Mouse (Mus musculus): ENCODE measurements around the gene Mrgpre. TPM values are rescaled to one million over a fixed set of nuclear protein-coding genes. Genes with fewer than 3 reads are reported as not detected.

The Mrgpre gene
- polyA plus RNA-seq, 1 experiment from 2014 or later, result 14.1 TPM

DNA sequence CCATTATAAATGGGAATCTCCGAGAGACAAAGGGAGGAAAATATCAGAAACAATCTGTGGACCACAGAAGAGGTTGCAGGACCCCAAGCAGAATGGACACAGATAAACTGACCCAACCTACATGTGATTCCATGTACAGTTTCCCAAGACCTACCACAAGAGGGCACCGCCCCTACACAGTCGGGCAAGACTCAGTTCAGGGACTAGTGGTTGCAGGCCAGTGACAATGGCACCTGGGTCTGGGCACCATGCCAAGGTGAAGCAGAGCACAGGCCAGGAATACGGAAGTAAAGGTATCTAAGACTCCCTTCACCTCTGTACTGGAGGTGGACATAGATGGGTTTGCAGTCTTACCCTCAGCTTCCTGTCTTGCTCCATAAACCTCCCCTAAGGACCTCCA is 8.8 kb upstream of the Mrgpre start:
- Histone ChIP-seq H3K9ac (ENCODE audit: low read depth, low read length) (no peak overlapping the region), H3K4me2 (ENCODE audit: low read length) (no peak overlapping the region), H3K9me3 (replicated peaks; ENCODE audit: control insufficient read depth, low read length, poor library complexity, severe bottlenecking) (no peaks in the 10 kb centered on the region), H3K36me3 (ENCODE audit: control insufficient read depth, insufficient read depth, low read length) (peaks cover 14% of the 10 kb centered on the region; the same call in 1 of the 2 replicates), H3K4me1 (ENCODE audit: control insufficient read depth, insufficient read depth, low read length) (no peaks in the 10 kb centered on the region), H3K4me3 (ENCODE audit: low read depth, low read length) (no peak overlapping the region), H3K27me3 (ENCODE audit: control insufficient read depth, insufficient read depth, low read depth, low read length) (no peaks in the 10 kb centered on the region), H3K27ac (ENCODE audit: low read length) (no peak overlapping the region)
- no peak for ATAC-seq
- WGBS, result 70% methylated on average over 4 of the region's 4 CpGs

DNA sequence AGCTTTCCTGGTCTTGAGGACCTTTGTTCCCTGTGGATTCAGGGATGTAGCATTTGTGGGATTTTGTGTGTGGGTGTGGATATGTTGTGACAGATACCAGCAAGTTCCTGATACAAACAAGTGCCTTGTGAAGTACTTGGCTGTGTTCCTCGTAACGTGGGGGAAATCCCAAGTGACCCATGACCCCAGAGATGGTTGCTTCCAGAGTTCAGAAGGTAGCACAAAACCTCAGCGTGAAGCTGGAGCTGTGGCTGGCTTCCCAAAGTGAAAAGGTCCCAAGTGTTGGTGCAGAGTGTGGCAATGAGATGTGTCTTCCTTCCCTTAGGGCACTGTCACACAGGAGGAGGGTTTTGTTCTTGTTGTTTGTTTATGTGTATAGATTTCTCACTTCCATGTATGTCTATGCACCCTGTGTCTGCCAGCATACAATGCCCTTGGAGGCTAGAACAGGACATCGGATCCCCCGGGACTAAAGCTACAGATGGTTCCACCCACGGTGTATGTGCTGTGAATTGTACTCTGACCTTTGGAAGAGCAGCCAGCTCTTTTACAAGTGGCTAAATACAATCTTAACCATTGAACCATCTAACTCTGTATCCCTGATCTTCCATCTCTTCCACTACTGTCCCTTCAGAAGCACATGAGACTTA is 8.2 kb upstream of the Mrgpre start:
- no peaks in the 10 kb centered on the region for H3K9me3 ChIP-seq (replicated peaks; ENCODE audit: control insufficient read depth, low read length, poor library complexity, severe bottlenecking)
- H3K4me1 ChIP-seq (ENCODE audit: control insufficient read depth, insufficient read depth, low read length), result no peaks in the 10 kb centered on the region
- no peaks in the 10 kb centered on the region for H3K27me3 ChIP-seq (ENCODE audit: control insufficient read depth, insufficient read depth, low read depth, low read length)
- H3K4me3 ChIP-seq (ENCODE audit: low read depth, low read length), result no peak overlapping the region
- ATAC-seq, result no peak
- no peak overlapping the region for H3K4me2 ChIP-seq (ENCODE audit: low read length)
- H3K27ac ChIP-seq (ENCODE audit: low read length), result no peak overlapping the region
- WGBS, result 83% methylated on average over 6 of the region's 6 CpGs
- no peak overlapping the region for H3K9ac ChIP-seq (ENCODE audit: low read depth, low read length)
- peaks cover 10% of the 10 kb centered on the region; the same call in 1 of the 2 replicates for H3K36me3 ChIP-seq (ENCODE audit: control insufficient read depth, insufficient read depth, low read length)

DNA sequence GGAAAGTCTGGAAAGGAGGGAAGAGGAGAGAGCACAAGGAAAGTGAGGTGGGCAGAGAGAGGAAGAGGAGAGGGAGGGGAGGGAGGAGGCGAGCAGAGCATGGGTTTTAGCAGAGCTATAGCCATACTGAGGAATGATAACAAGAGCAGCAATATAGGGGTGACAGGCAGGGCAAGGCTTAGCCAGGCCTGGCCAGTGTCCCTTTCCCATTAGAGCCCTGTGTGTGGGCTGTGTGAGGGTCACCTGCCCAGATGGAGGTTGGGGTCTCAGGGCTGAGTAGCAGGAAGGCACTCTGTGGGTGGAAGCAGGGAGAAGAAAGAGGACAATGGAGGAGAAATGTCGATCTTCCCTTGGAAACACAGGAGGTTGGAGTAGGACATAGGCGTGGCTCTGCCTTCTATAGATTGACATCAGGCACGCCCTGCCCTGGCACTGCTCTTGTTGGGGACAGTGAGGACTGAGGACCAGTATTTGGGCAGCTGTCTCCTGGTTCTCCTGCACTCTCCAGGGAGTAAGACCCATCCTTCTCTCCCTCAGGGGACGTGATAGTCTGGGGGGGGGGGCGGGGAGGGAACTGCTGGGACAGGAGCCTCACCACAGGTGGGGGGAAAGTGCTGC is 813 bp downstream of the Mrgpre start:
- Histone ChIP-seq H3K36me3 (ENCODE audit: control insufficient read depth, insufficient read depth, low read length) (0 out of 2 replicates have a peak, but pooled peaks cover 7% of the 10 kb centered on the region), H3K4me1 (ENCODE audit: control insufficient read depth, insufficient read depth, low read length) (peaks cover 20% of the 10 kb centered on the region), H3K27me3 (ENCODE audit: control insufficient read depth, insufficient read depth, low read depth, low read length) (no peaks in the 10 kb centered on the region), H3K9ac (ENCODE audit: low read depth, low read length) (peak overlapping the region; percentile 80), H3K9me3 (replicated peaks; ENCODE audit: control insufficient read depth, low read length, poor library complexity, severe bottlenecking) (no peaks in the 10 kb centered on the region), H3K4me3 (ENCODE audit: low read depth, low read length) (peak overlapping the region; percentile 61), H3K27ac (ENCODE audit: low read length) (peak overlapping the region; percentile 66), H3K4me2 (ENCODE audit: low read length) (peak overlapping the region; percentile 79)
- 9% methylated on average over 6 of the region's 6 CpGs for WGBS
- ATAC-seq, result peak; percentile 70

DNA sequence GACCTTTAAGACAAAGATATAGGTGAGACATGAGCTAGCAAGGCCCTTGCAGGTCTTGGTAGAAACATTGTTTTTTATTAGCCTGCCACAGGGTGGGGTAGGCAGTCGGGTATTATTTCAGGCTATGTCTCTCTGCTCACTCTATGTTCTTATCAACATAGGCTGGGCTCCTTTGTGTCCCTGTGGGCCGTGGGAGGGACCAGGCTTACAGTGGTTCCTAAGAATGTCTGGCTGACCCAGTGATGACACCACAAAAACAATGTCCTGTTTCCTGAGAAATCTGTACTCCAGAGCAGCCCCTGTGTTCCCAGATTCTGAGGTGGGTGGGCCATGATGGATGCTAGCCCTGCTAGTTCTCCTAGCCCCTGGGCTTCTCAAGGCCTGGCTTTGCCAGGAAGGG is 6.9 kb downstream of the Mrgpre start:
- no peaks in the 10 kb centered on the region for H3K27me3 ChIP-seq (ENCODE audit: control insufficient read depth, insufficient read depth, low read depth, low read length)
- H3K36me3 ChIP-seq (ENCODE audit: control insufficient read depth, insufficient read depth, low read length), result 0 out of 2 replicates have a peak, but pooled peaks cover 8% of the 10 kb centered on the region
- no peaks in the 10 kb centered on the region for H3K4me1 ChIP-seq (ENCODE audit: control insufficient read depth, insufficient read depth, low read length)
- 60% methylated on average over 2 of the region's 2 CpGs for WGBS
- H3K9me3 ChIP-seq (replicated peaks; ENCODE audit: control insufficient read depth, low read length, poor library complexity, severe bottlenecking), result no peaks in the 10 kb centered on the region
- no peak overlapping the region for H3K27ac ChIP-seq (ENCODE audit: low read length)
- no peak overlapping the region for H3K4me3 ChIP-seq (ENCODE audit: low read depth, low read length)
- H3K4me2 ChIP-seq (ENCODE audit: low read length), result no peak overlapping the region
- ATAC-seq, result no peak
- no peak overlapping the region for H3K9ac ChIP-seq (ENCODE audit: low read depth, low read length)

DNA sequence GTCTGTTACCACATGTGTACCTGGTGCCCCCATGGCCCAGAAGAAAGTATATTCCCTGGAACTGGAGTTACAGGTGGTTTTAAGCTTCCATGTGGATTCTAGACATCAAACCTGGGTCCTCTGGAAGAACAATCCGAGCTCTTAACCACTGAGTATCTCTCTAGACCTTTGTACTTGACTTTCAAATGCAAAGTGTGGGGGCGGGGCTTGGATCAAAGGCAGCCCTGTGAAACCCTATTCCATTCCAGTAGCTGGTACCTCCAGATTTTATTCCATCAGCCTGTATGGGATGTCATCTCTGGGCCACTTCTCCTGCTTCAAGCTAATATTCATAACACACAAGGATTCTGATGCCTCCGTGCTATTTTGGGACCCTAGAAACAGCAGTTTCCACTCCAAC is 8.2 kb downstream of the Mrgpre start:
- Histone ChIP-seq H3K4me2 (ENCODE audit: low read length) (no peak overlapping the region), H3K4me1 (ENCODE audit: control insufficient read depth, insufficient read depth, low read length) (no peaks in the 10 kb centered on the region), H3K27ac (ENCODE audit: low read length) (no peak overlapping the region), H3K4me3 (ENCODE audit: low read depth, low read length) (no peak overlapping the region), H3K27me3 (ENCODE audit: control insufficient read depth, insufficient read depth, low read depth, low read length) (no peaks in the 10 kb centered on the region), H3K9ac (ENCODE audit: low read depth, low read length) (no peak overlapping the region), H3K36me3 (ENCODE audit: control insufficient read depth, insufficient read depth, low read length) (0 out of 2 replicates have a peak, but pooled peaks cover 6% of the 10 kb centered on the region), H3K9me3 (replicated peaks; ENCODE audit: control insufficient read depth, low read length, poor library complexity, severe bottlenecking) (no peaks in the 10 kb centered on the region)
- WGBS, result 34% methylated on average over 3 of the region's 3 CpGs
- no peak for ATAC-seq

DNA sequence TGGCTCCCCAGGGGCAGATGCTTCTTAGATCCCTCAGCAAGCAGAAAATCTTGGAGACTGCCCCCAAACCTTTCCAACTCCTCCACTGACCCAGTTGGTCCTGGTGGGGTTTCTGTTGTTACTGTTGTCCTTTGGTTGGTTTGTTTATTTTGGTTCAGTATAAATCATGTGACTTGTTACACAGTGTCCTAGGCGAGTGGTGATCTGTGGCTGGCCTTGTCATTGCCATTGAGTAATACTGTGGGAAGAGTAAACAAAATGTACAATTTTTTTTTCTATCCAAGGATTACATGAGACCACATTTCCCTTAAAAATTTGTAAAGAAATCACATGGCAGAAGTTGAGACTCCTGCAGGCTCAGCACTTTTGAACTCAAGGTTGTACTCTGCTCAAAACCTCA is 14.8 kb downstream of the Mrgpre start:
- Histone ChIP-seq H3K9ac (ENCODE audit: low read depth, low read length) (no peak overlapping the region), H3K4me3 (ENCODE audit: low read depth, low read length) (no peak overlapping the region), H3K4me1 (ENCODE audit: control insufficient read depth, insufficient read depth, low read length) (no peaks in the 10 kb centered on the region), H3K4me2 (ENCODE audit: low read length) (no peak overlapping the region), H3K36me3 (ENCODE audit: control insufficient read depth, insufficient read depth, low read length) (no peaks in the 10 kb centered on the region), H3K27me3 (ENCODE audit: control insufficient read depth, insufficient read depth, low read depth, low read length) (no peaks in the 10 kb centered on the region; the same call in 1 of the 2 replicates), H3K27ac (ENCODE audit: low read length) (no peak overlapping the region), H3K9me3 (replicated peaks; ENCODE audit: control insufficient read depth, low read length, poor library complexity, severe bottlenecking) (no peaks in the 10 kb centered on the region)
- ATAC-seq, result no peak
- WGBS, result 57% methylated on average over 1 of the region's 1 CpGs

DNA sequence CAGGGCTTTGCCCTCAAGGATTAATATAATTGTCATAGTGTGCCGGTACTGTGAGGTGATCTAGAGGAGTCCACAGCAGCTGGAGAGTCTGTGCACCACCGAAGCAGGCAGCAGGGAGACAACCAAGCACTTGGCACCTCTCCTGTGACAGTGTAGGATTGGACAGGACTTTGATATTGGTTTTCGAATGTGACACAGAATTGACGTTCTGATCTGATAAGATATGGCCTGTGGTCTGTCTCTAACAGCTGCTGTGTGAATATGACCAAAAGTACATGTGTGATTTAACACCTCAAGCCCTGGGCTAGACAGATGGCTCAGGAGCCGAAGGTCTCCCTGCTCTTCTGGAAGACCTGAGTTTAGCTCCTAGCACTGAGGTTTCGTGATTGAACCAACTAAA is 16.0 kb downstream of the Mrgpre start:
- ATAC-seq, result no peak
- no peaks in the 10 kb centered on the region; the same call in 1 of the 2 replicates for H3K27me3 ChIP-seq (ENCODE audit: control insufficient read depth, insufficient read depth, low read depth, low read length)
- H3K27ac ChIP-seq (ENCODE audit: low read length), result no peak overlapping the region
- H3K4me1 ChIP-seq (ENCODE audit: control insufficient read depth, insufficient read depth, low read length), result no peaks in the 10 kb centered on the region
- no peak overlapping the region for H3K4me3 ChIP-seq (ENCODE audit: low read depth, low read length)
- no peaks in the 10 kb centered on the region for H3K36me3 ChIP-seq (ENCODE audit: control insufficient read depth, insufficient read depth, low read length)
- no peaks in the 10 kb centered on the region for H3K9me3 ChIP-seq (replicated peaks; ENCODE audit: control insufficient read depth, low read length, poor library complexity, severe bottlenecking)
- no peak overlapping the region for H3K9ac ChIP-seq (ENCODE audit: low read depth, low read length)
- no peak overlapping the region for H3K4me2 ChIP-seq (ENCODE audit: low read length)
- 77% methylated on average over 6 of the region's 6 CpGs for WGBS

DNA sequence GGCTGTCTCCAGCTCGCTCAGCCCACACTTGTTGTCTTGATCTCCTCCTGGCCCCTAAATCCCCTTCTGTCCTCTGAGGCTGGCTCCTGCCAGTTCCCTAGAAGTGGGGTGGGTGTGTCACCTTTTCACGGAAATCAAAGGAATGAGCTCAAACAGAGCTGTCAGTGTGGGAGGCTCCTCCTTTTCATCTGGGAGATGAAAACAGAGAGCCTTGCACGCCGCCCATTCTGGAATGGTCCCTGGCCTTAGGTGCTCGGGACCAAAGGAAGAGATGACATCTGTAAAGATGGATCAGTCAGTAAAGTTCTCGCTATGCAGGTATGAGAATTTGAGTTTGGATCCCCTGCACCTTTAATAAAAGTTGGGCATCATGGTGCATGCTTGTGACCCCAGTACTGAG is 17.4 kb downstream of the Mrgpre start, which contains the start of gene Mrgprg:
Gene Mrgprg (minus strand): TSS at position 101 of the 400 bp plus-strand sequence.
- no peak within 1 kb of the TSS for H3K9ac ChIP-seq (ENCODE audit: low read depth, low read length)
- no peaks in the 10 kb centered on the region for H3K9me3 ChIP-seq (replicated peaks; ENCODE audit: control insufficient read depth, low read length, poor library complexity, severe bottlenecking)
- no peak within 1 kb of the TSS for H3K4me2 ChIP-seq (ENCODE audit: low read length)
- no peaks in the 10 kb centered on the region for H3K36me3 ChIP-seq (ENCODE audit: control insufficient read depth, insufficient read depth, low read length)
- no peak within 1 kb of the TSS for H3K4me3 ChIP-seq (ENCODE audit: low read depth, low read length)
- H3K27me3 ChIP-seq (ENCODE audit: control insufficient read depth, insufficient read depth, low read depth, low read length), result no peaks in the 10 kb centered on the region; the same call in 1 of the 2 replicates
- ATAC-seq, result no peak
- no peak within 1 kb of the TSS for H3K27ac ChIP-seq (ENCODE audit: low read length)
- H3K4me1 ChIP-seq (ENCODE audit: control insufficient read depth, insufficient read depth, low read length), result no peaks in the 10 kb centered on the region
- 42% methylated on average over 6 of the region's 6 CpGs for WGBS

DNA sequence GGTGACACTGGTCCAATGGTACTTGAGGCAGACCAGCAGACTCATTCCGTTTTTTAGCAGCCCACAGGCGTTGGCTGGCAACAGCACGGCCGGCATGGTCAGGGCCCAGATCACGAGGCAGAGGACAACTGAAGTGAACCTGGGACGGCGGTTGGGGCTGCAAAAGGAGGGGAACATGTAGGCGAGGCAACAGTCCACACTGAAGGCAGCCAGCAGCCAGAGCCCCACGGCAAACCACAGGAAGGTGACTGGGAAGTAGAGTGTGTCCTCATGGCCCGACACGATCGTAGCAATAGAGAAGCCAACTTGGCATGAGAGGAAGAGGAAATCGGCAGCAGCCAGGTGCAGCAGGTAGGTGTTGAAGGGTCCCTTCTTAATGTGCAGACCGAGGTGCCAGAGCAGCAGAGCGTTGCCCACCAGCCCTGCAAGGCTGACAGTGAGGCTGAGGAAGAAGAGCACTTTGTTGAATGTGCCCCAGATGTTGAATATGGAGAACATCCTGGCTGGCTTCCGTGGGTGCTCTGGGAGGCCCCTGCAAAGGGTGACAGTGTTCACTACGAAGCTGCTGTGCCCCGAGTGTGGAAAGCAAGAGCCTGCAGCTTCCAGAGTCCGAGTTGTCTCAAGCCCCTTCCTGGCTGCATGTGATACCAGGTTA is 19.3 kb downstream of the Mrgpre start:
- Histone ChIP-seq H3K27me3 (ENCODE audit: control insufficient read depth, insufficient read depth, low read depth, low read length) (no peaks in the 10 kb centered on the region; the same call in 1 of the 2 replicates), H3K4me2 (ENCODE audit: low read length) (no peak overlapping the region), H3K27ac (ENCODE audit: low read length) (no peak overlapping the region), H3K9me3 (replicated peaks; ENCODE audit: control insufficient read depth, low read length, poor library complexity, severe bottlenecking) (no peaks in the 10 kb centered on the region), H3K36me3 (ENCODE audit: control insufficient read depth, insufficient read depth, low read length) (no peaks in the 10 kb centered on the region), H3K4me3 (ENCODE audit: low read depth, low read length) (no peak overlapping the region), H3K9ac (ENCODE audit: low read depth, low read length) (no peak overlapping the region), H3K4me1 (ENCODE audit: control insufficient read depth, insufficient read depth, low read length) (no peaks in the 10 kb centered on the region)
- ATAC-seq, result no peak
- 71% methylated on average over 19 of the region's 19 CpGs for WGBS

Data from midbrain, embryonic 16.5 days (tissue).